Mouse (Mus musculus) bone marrow, adult 2 months (tissue): ENCODE data around the gene Rassf10.

Experiments
- CTCF ChIP-seq: fragments of 200-500 bp; IDR thresholded peaks from 2 replicates; pipeline ENCODE4 v1.5.1; 2011; ENCODE audit warnings: low read length, control low read depth; ENCODE audit not compliant: control insufficient read depth, insufficient read depth
- POLR2A ChIP-seq: fragments of 200-500 bp; IDR thresholded peaks from 2 replicates; pipeline ENCODE4 v1.6.1; 2011; ENCODE audit warnings: low read depth, mild to moderate bottlenecking, control low read depth, low read length, borderline replicate concordance; ENCODE audit not compliant: control insufficient read depth

GRCm38 (mm10) chr7:112956961-112957360, 3.2 kb downstream of the Rassf10 start:
- no peak for TF ChIP-seq POLR2A
- TF ChIP-seq CTCF: no peak
